Mouse (Mus musculus): ENCODE measurements around the gene Crhr2.

DNA sequence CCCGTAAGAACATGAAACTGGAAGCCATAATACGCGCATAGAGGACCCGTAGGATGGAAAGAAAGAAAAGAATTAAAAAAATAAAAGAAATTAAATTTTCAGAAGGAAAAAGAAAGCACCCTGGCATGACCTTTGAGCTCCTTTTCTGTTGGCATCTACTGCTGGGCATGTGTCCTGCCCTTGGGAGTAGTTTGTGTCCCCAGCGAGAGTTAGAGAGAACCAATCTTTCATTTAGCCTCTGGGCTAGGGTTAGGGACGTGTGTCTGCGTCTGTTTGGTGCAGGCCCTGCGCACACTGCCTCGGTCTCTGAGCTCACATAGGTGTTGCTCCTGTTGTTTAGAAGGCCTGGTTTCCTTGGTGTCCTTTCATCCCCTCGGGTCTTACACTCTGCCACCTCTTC lies 83.6 kb downstream of the Crhr2 start:
- TF ChIP-seq GATA1 (IDR thresholded peaks at IDR 0.05; ENCODE audit: borderline replicate concordance, low read length) (no peak), FLI1 (IDR thresholded peaks at IDR 0.05; ENCODE audit: low read length) (no peak)
